Mouse (Mus musculus): ENCODE data around the gene Abcb6. TPM values are rescaled to one million over a fixed set of nuclear protein-coding genes. Genes with fewer than 3 reads are reported as not detected.
A peak's percentile ranks its signal among the peaks of the same experiment; 100 is the strongest.

Gene Abcb6
- polyA plus RNA-seq, 1 experiment from 2014 or later = 21.7 TPM

DNA sequence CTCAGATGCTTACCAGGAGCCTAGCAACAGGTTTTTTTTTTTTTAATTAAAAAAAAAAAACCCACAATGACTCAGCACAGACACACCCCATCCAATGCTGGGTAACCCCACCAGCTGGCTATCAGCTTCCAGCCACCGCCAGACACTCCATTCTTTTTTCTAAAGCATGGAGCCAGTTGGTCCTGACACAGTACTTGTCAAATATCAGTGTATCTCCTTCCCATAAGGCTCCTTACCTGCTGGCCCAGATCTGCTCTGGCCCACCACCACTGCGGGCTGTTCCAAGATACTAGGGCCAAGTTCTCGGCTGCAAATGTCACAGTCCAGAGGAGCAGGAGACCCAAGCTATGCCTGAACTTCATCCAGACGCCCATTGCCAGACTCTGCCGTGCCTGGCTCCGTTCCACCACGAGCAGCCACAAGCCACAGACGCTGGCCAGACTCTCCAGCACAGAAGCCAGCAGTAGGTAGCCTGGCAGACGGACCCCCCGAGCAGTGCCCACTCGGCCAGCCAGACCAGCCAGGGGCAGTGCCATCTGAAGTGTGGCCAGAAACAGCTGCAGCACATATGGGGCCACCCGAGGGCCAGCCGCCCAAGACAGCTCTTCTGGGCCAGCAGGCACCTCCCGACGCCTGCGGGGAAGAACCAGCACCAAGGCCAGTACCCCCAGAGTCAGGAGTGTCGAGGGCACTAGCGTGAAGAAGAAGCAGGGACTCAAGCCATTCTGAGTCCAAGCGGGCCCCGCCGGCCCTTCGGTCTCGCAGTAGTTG, 673 bp downstream of the Abcb6 start:
- no peaks in the 10 kb centered on the region for H3K27me3 ChIP-seq (replicated peaks; ENCODE audit: control insufficient read depth, insufficient read depth, low read length)
- no peak overlapping the region for H3K27ac ChIP-seq (ENCODE audit: low read depth)
- H3K4me1 ChIP-seq (replicated peaks; ENCODE audit: control insufficient read depth, insufficient read depth, low read length) = peaks cover 5% of the 10 kb centered on the region; the same call in 1 of the 2 replicates
- no peaks in the 10 kb centered on the region for H3K9me3 ChIP-seq (ENCODE audit: control insufficient read depth, low read length)
- H3K36me3 ChIP-seq (ENCODE audit: control insufficient read depth, insufficient read depth, low read length) = peaks cover 38% of the 10 kb centered on the region
- H3K4me3 ChIP-seq (ENCODE audit: low read depth, low read length) = peak overlapping the region; percentile 66
- ATAC-seq (replicated peaks; ENCODE audit: low FRiP score, low TSS enrichment, low read depth) (peak; percentile 36), DNase-seq (ENCODE audit: low spot score) (no peak)
- H3K9ac ChIP-seq (ENCODE audit: low read length) = peak overlapping the region; percentile 51
- WGBS = 6% methylated on average over 23 of the region's 23 CpGs
- peak overlapping the region; percentile 91 for H3K4me2 ChIP-seq (ENCODE audit: low read length)

DNA sequence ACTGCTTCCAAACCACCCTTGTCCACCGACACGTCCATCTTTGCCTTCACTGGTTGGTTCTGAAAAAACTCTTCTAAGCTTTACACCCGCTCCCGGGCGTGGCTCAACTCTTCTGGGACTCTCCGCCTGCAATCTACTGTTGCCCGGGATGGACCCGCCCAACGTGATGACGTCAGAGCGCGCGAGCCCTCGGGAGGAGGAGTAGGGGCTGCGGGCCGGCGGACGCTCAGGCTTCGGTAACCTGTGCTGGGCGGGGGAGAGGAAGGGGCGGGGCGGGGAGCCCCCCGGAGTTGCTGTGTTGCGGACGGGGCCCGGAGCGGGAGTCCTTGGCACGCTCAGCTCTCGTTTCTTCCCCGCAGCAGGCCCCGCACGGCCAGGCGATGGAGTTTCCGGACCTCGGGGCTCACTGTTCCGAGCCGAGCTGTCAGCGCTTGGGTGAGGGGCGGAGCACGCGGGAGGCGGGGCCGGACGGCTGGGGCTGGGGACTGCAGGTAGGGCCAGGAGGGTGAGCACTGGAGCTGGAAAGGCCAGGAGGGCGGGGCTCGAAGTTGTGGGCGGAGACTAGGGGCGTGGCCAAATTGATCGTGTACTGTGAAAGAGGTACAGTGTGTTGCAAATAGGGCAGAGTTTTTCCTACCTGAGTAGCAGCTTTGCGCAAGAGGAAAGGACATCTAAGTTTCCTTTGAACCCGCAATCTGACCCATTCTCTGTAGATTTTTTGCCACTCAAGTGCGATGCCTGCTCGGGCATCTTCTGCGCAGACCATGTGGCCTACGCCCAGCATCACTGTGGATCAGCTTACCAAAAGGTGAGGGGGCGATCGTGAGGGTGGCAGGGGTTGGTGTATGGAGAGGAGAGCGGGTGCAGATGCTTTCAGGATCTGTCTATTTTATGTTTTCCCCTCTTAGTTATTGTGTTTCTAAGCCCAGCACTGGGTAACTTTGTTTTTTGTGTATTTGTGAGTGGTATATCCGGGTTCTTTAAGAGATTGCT, 11.4 kb downstream of the Abcb6 start, which contains the start of gene Zfand2b:
Gene Zfand2b (plus strand): TSS at position 175 of the 993 bp plus-strand sequence.
- H3K27me3 ChIP-seq (replicated peaks; ENCODE audit: control insufficient read depth, insufficient read depth, low read length) = no peaks in the 10 kb centered on the region
- peak; percentile 99 for ATAC-seq (replicated peaks; ENCODE audit: low FRiP score, low TSS enrichment, low read depth)
- peak; percentile 99 for DNase-seq (ENCODE audit: low spot score)
- H3K4me2 ChIP-seq (ENCODE audit: low read length) = peak within 1 kb of the TSS; percentile 67
- peak within 1 kb of the TSS; percentile 58 for H3K9ac ChIP-seq (ENCODE audit: low read length)
- WGBS = under 1% methylated on average over 59 of the region's 59 CpGs
- H3K27ac ChIP-seq (ENCODE audit: low read depth) = peak within 1 kb of the TSS; percentile 67
- no peaks in the 10 kb centered on the region for H3K9me3 ChIP-seq (ENCODE audit: control insufficient read depth, low read length)
- peaks cover 4% of the 10 kb centered on the region; the same call in 1 of the 2 replicates for H3K4me1 ChIP-seq (replicated peaks; ENCODE audit: control insufficient read depth, insufficient read depth, low read length)
- peaks cover 39% of the 10 kb centered on the region for H3K36me3 ChIP-seq (ENCODE audit: control insufficient read depth, insufficient read depth, low read length)
- H3K4me3 ChIP-seq (ENCODE audit: low read depth, low read length) = peak within 1 kb of the TSS; percentile 76

DNA sequence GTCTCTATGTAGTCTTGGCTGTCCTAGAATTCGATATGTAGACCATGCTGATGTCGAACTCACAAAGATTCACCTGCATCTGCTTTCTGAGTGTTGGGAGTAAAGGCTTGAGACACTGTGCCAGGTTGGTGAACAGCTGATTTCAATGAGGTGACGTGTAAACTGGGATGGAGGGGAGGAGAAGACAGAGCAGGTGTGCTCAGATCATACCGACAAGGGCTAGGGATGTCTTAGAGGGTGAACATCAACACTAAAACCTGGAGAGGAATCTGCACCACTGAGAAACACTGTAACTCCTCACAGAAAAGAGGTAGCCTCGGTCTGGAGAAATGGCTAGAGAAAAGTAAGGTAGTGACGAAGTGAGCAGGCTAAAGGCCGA, 12.1 kb downstream of the Abcb6 start:
- Histone ChIP-seq H3K4me1 (replicated peaks; ENCODE audit: control insufficient read depth, insufficient read depth, low read length) (peaks cover 4% of the 10 kb centered on the region; the same call in 1 of the 2 replicates), H3K36me3 (ENCODE audit: control insufficient read depth, insufficient read depth, low read length) (peaks cover 32% of the 10 kb centered on the region), H3K4me3 (ENCODE audit: low read depth, low read length) (peak overlapping the region; percentile 76), H3K9me3 (ENCODE audit: control insufficient read depth, low read length) (no peaks in the 10 kb centered on the region), H3K9ac (ENCODE audit: low read length) (peak overlapping the region; percentile 58), H3K4me2 (ENCODE audit: low read length) (peak overlapping the region; percentile 67), H3K27me3 (replicated peaks; ENCODE audit: control insufficient read depth, insufficient read depth, low read length) (no peaks in the 10 kb centered on the region), H3K27ac (ENCODE audit: low read depth) (no peak overlapping the region)
- peak; percentile 63; the same call in 1 of the 2 replicates for ATAC-seq (replicated peaks; ENCODE audit: low FRiP score, low TSS enrichment, low read depth)
- 6% methylated on average over 7 of the region's 7 CpGs for WGBS
- no peak for DNase-seq (ENCODE audit: low spot score)

DNA sequence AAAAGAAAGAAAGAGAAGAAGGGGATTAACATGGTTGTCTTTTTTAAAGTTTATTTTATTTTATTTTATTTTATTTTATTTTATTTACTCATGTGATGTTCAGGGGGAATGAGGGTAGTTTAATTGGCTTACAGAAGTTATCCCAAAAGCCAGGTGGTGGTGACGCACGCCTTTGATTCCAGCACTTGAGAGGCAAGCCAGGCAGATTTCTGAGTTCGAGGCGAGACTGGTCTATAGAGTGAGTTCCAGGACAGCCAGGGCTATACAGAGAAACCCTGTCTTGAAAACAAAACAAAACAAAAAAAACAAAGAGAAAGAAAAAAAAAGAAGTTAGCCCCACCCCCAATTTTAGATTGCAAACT, 20.0 kb downstream of the Abcb6 start:
- Histone ChIP-seq H3K9me3 (ENCODE audit: control insufficient read depth, low read length) (no peaks in the 10 kb centered on the region), H3K36me3 (ENCODE audit: control insufficient read depth, insufficient read depth, low read length) (no peaks in the 10 kb centered on the region), H3K4me2 (ENCODE audit: low read length) (no peak overlapping the region), H3K9ac (ENCODE audit: low read length) (no peak overlapping the region), H3K4me1 (replicated peaks; ENCODE audit: control insufficient read depth, insufficient read depth, low read length) (no peaks in the 10 kb centered on the region), H3K27ac (ENCODE audit: low read depth) (no peak overlapping the region), H3K4me3 (ENCODE audit: low read depth, low read length) (no peak overlapping the region), H3K27me3 (replicated peaks; ENCODE audit: control insufficient read depth, insufficient read depth, low read length) (no peaks in the 10 kb centered on the region)
- no peak for DNase-seq (ENCODE audit: low spot score)
- no peak for ATAC-seq (replicated peaks; ENCODE audit: low FRiP score, low TSS enrichment, low read depth)
- 88% methylated on average over 4 of the region's 4 CpGs for whole genome bisulfite sequencing

DNA sequence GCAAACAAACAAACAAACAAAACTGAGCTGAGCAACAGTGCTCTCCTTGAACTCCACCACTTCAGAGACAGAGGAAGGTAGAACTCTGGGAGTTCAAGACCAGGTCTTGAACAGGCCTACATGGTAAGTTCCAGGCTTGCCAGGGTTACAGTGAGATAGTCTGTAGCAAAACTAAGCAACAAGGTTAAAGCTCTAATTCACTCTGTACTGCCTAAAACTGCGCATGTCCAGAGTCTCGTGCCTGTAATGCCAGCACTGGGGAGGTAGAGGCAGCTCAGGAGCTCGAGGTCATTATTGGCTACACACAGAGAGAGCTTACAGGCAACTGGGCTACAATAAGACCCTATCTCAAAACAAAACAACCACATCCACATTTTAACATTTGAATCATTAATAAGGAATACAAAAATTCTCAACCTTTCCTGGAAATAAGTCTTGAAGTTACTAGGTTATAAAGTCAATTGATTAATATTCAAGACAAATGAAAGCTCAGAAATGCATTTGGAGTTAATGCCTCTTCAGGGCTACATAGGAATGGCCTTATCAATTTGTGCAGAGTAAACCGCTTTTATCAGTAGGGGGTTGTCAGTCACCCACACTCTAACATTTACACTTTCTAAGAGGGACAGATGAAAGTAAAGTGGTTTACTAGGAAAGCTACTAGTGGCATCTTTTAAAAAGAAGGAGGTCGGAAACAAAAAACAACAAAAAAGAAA, 20.5 kb downstream of the Abcb6 start:
- H3K27ac ChIP-seq (ENCODE audit: low read depth) = no peak overlapping the region
- no peak overlapping the region for H3K4me3 ChIP-seq (ENCODE audit: low read depth, low read length)
- no peak for ATAC-seq (replicated peaks; ENCODE audit: low FRiP score, low TSS enrichment, low read depth)
- H3K36me3 ChIP-seq (ENCODE audit: control insufficient read depth, insufficient read depth, low read length) = no peaks in the 10 kb centered on the region
- H3K4me2 ChIP-seq (ENCODE audit: low read length) = no peak overlapping the region
- no peaks in the 10 kb centered on the region for H3K9me3 ChIP-seq (ENCODE audit: control insufficient read depth, low read length)
- H3K4me1 ChIP-seq (replicated peaks; ENCODE audit: control insufficient read depth, insufficient read depth, low read length) = no peaks in the 10 kb centered on the region
- H3K27me3 ChIP-seq (replicated peaks; ENCODE audit: control insufficient read depth, insufficient read depth, low read length) = no peaks in the 10 kb centered on the region
- WGBS = 64% methylated on average over 5 of the region's 5 CpGs
- no peak for DNase-seq (ENCODE audit: low spot score)
- no peak overlapping the region for H3K9ac ChIP-seq (ENCODE audit: low read length)

DNA sequence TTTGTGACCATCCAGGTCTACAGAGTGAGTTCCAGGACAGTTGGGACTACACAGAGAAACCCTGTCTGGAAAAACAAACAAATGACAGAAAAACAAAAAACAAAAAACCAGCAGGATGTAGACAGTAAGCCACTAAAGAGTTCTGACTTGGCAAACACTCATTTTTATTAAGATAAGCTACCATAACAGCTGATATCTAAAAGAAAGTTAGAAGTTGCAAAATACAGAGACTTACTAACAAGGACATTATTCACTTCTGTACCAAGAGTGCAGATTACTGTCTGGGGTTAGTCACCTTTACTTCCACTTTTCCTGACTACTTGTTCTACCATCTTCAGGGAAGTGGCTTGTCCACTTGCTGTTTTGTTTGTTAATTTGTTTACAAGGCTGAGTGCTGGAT, 21.2 kb downstream of the Abcb6 start:
- Histone ChIP-seq H3K9me3 (ENCODE audit: control insufficient read depth, low read length) (no peaks in the 10 kb centered on the region), H3K9ac (ENCODE audit: low read length) (no peak overlapping the region), H3K4me1 (replicated peaks; ENCODE audit: control insufficient read depth, insufficient read depth, low read length) (no peaks in the 10 kb centered on the region), H3K27me3 (replicated peaks; ENCODE audit: control insufficient read depth, insufficient read depth, low read length) (no peaks in the 10 kb centered on the region), H3K4me2 (ENCODE audit: low read length) (no peak overlapping the region), H3K36me3 (ENCODE audit: control insufficient read depth, insufficient read depth, low read length) (no peaks in the 10 kb centered on the region), H3K27ac (ENCODE audit: low read depth) (no peak overlapping the region), H3K4me3 (ENCODE audit: low read depth, low read length) (no peak overlapping the region)
- ATAC-seq (replicated peaks; ENCODE audit: low FRiP score, low TSS enrichment, low read depth) (no peak), DNase-seq (ENCODE audit: low spot score) (no peak)

DNA sequence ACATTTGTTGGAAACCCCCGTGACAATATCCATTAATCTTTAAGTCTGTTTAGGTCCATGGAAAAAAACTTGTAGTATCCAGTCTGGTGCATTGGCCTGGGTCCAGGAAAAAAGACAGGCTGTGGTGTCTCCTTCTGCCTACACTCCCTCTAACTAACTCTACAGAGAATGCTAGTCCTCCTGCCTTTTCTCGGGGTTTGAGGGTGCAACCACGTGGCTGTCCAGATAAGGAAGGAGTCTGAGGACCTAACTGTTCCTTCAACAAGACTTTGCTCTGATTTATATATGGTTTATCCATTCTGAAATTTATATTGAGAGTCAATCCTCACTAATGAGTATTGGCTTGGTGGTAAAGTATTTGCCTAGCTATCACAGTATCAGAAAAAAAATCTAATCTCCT, 24.4 kb downstream of the Abcb6 start:
- H3K4me2 ChIP-seq (ENCODE audit: low read length) = no peak overlapping the region
- no peaks in the 10 kb centered on the region for H3K27me3 ChIP-seq (replicated peaks; ENCODE audit: control insufficient read depth, insufficient read depth, low read length)
- H3K9ac ChIP-seq (ENCODE audit: low read length) = no peak overlapping the region
- no peak for DNase-seq (ENCODE audit: low spot score)
- H3K27ac ChIP-seq (ENCODE audit: low read depth) = no peak overlapping the region
- H3K36me3 ChIP-seq (ENCODE audit: control insufficient read depth, insufficient read depth, low read length) = no peaks in the 10 kb centered on the region
- no peaks in the 10 kb centered on the region for H3K9me3 ChIP-seq (ENCODE audit: control insufficient read depth, low read length)
- no peak for ATAC-seq (replicated peaks; ENCODE audit: low FRiP score, low TSS enrichment, low read depth)
- no peaks in the 10 kb centered on the region for H3K4me1 ChIP-seq (replicated peaks; ENCODE audit: control insufficient read depth, insufficient read depth, low read length)
- no peak overlapping the region for H3K4me3 ChIP-seq (ENCODE audit: low read depth, low read length)
- WGBS = 51% methylated on average over 3 of the region's 3 CpGs

DNA sequence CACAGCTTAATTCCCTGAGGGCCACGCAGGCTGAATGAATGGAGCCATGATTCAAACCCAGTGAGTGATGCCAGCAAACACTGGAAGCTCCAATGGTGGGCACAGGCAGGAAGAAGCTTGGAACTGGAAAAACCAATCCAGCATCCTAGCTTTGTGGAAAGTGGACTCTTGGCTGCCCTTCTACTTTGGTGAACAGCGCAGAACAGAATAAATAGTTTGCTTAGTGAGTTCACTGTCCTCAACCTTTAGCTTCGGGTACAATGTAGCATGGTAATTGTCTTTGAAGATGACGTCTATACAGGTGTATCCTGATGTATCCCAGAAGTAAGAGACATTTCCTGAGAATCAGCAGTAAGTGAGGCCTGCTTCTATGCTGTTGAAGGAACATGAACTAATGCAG, 31.5 kb downstream of the Abcb6 start:
- Histone ChIP-seq H3K4me2 (ENCODE audit: low read length) (no peak overlapping the region), H3K9ac (ENCODE audit: low read length) (no peak overlapping the region), H3K4me1 (replicated peaks; ENCODE audit: control insufficient read depth, insufficient read depth, low read length) (peaks cover 5% of the 10 kb centered on the region; the same call in 1 of the 2 replicates), H3K4me3 (ENCODE audit: low read depth, low read length) (no peak overlapping the region), H3K36me3 (ENCODE audit: control insufficient read depth, insufficient read depth, low read length) (peaks cover 57% of the 10 kb centered on the region), H3K27ac (ENCODE audit: low read depth) (no peak overlapping the region), H3K27me3 (replicated peaks; ENCODE audit: control insufficient read depth, insufficient read depth, low read length) (no peaks in the 10 kb centered on the region), H3K9me3 (ENCODE audit: control insufficient read depth, low read length) (no peaks in the 10 kb centered on the region)
- ATAC-seq (replicated peaks; ENCODE audit: low FRiP score, low TSS enrichment, low read depth) = no peak
- 91% methylated on average over 4 of the region's 4 CpGs for WGBS
- DNase-seq (ENCODE audit: low spot score) = no peak

Data from intestine, embryonic 14.5 days (tissue).